Mouse (Mus musculus): ENCODE results near the gene Fam151a. TPM values are rescaled to one million over a fixed set of nuclear protein-coding genes. Genes with fewer than 3 reads are reported as not detected.

Gene Fam151a
- not detected for total RNA-seq (2023)

DNA sequence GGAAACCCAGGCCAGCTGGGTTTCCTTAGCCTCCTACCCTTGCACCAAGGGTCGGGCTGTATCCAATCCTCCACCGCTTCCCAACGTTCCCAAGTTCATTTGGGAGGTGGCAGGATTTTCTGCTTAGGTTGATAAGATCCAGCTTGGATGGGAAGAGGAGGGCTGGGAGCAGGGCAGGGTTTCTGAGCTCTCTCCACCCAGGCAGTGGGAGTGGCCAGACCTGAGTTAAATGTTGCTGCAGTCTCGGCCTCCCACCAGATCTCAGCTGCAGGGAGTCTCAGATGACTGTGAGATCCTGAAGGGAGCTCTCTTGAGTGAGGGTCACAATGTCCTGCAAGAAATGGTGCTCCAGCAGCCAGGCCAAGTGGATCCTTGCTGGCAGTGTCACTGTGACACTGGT is at the start of gene Fam151a:
Fam151a (plus strand) TSS at position 254 of the 400 bp plus-strand sequence.

DNA sequence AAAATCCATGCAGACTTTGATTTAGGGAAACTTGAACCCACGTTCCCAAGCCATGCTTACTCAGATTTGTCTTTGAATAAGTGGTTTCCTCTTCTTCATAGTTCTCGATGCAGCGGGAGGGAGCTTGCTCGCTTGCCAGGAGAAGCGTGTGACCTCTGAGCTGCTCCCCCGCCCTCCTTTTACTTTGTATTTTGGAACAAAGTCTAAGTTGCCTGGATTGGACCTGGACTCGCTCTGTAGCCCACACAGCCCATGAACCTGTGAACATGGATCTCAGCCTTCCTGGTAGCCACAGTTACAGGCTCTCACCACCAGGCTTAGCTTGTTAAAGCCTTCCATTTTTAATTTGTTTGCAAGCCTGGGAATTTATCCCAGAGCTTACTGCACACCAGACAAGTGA is 2.9 kb upstream of the Fam151a start, which contains the start of gene Mroh7:
Mroh7 (minus strand) TSS at position 112 of the 400 bp plus-strand sequence.

Other genes starting within 250 kb of the Fam151a start
- gene Bsnd, start 241.6 kb upstream of the Fam151a start, total RNA-seq (2023) = not detected
- gene Dhcr24, start 172.9 kb upstream of the Fam151a start, total RNA-seq (2023) = 10 to 100 TPM; 21.4 to 22.3 TPM
- not detected for gene Lexm, start 116.6 kb upstream of the Fam151a start, total RNA-seq (2023)
- gene Ttc22, start 111.5 kb upstream of the Fam151a start, total RNA-seq (2023) = not detected
- 1 to 10 TPM; 5.3 to 5.5 TPM for gene Pars2, start 82.8 kb upstream of the Fam151a start, total RNA-seq (2023)
- 10 to 100 TPM; 31.8 to 41.2 TPM for gene Ttc4, start 54.9 kb upstream of the Fam151a start, total RNA-seq (2023)
- not detected for gene Mroh7, start 3.0 kb upstream of the Fam151a start, total RNA-seq (2023)
- 1 to 10 TPM; 3.1 to 4.1 TPM for gene Acot11, start 71.1 kb downstream of the Fam151a start, total RNA-seq (2023)
- gene Ssbp3, start 176.8 kb downstream of the Fam151a start, total RNA-seq (2023) = 100 to 1,000 TPM; 107 to 115 TPM